ENCODE assay signal across 8 mouse cellular contexts in genomic region chr10:44148337-44149317, GRCm38 (mm10). TPM values are rescaled to one million over a fixed set of nuclear protein-coding genes. Genes with fewer than 3 reads are reported as not detected.
DNase-seq lines count a peak whose midpoint lies in the region; ATAC-seq and TF ChIP-seq lines count a peak whose summit lies in the region.

TSS of gene Crybg1 (minus strand) at chr10:44148853.

- peak; percentile 40 for DNase-seq in CD4-positive helper T cell, adult 2 months (ENCODE audit: low read depth, low spot score)
- peak; percentile 28 for DNase-seq in adrenal gland, adult 8-10 months
- peak; percentile 88 for DNase-seq in embryonic facial prominence, embryonic 10.5 days (ENCODE audit: low spot score)
- DNase-seq in kidney, postnatal 0 days (ENCODE audit: low spot score), result peak; percentile 52
- peak; percentile 48 to 75 for DNase-seq in thymus, postnatal 10 days (ENCODE audit: low spot score in 2 of 2)

- H3K4me3 ChIP-seq in embryonic facial prominence, embryonic 10.5 days, result peak within 1 kb of the TSS; percentile 59
- H3K4me3 ChIP-seq in heart, embryonic 13.5 days, result peak within 1 kb of the TSS; percentile 50
- H3K4me3 ChIP-seq in kidney, postnatal 0 days (replicated peaks; ENCODE audit: low read depth, low read length), result peak within 1 kb of the TSS; percentile 35
- H3K4me3 ChIP-seq in lung, embryonic 15.5 days, result peak within 1 kb of the TSS; percentile 40
- peak within 1 kb of the TSS; percentile 49 for H3K4me3 ChIP-seq in olfactory bulb, adult 2 months (ENCODE audit: insufficient read depth, low read depth, low read length)

- WGBS in embryonic facial prominence, embryonic 10.5 days, result 3% methylated on average over 53 of the region's 53 CpGs
- 6% methylated on average over 51 of the region's 53 CpGs for WGBS in heart, embryonic 13.5 days
- WGBS in kidney, postnatal 0 days, result 3% methylated on average over 53 of the region's 53 CpGs
- 4% methylated on average over 53 of the region's 53 CpGs for WGBS in lung, embryonic 15.5 days
- 6% methylated on average over 53 of the region's 53 CpGs for WGBS in olfactory bulb, adult 2 months

- TF ChIP-seq POLR2A in olfactory bulb, adult 2 months (IDR thresholded peaks at IDR 0.05; ENCODE audit: insufficient read depth, low read depth, low read length), result no peak

- TF ChIP-seq CTCF in kidney, postnatal 0 days (IDR thresholded peaks at IDR 0.05; ENCODE audit: low read depth), result peak; percentile 88
- peak; percentile 83 for TF ChIP-seq CTCF in olfactory bulb, adult 2 months (IDR thresholded peaks at IDR 0.05; ENCODE audit: insufficient read depth, low read depth, low read length)

- H3K4me1 ChIP-seq in embryonic facial prominence, embryonic 10.5 days, result peaks cover 13% of the 10 kb centered on the region
- H3K4me1 ChIP-seq in heart, embryonic 13.5 days, result peaks cover 13% of the 10 kb centered on the region
- H3K4me1 ChIP-seq in kidney, postnatal 0 days (replicated peaks; ENCODE audit: insufficient read depth, low read length), result no peaks in the 10 kb centered on the region
- peaks cover 8% of the 10 kb centered on the region; the same call in 1 of the 2 replicates for H3K4me1 ChIP-seq in lung, embryonic 15.5 days
- peaks cover 10% of the 10 kb centered on the region for H3K4me1 ChIP-seq in olfactory bulb, adult 2 months (ENCODE audit: control insufficient read depth, insufficient read depth, low read length)

- H3K36me3 ChIP-seq in embryonic facial prominence, embryonic 10.5 days (replicated peaks), result no peaks in the 10 kb centered on the region
- H3K36me3 ChIP-seq in heart, embryonic 13.5 days, result no peaks in the 10 kb centered on the region
- H3K36me3 ChIP-seq in kidney, postnatal 0 days (ENCODE audit: insufficient read depth, low read length), result no peaks in the 10 kb centered on the region
- H3K36me3 ChIP-seq in lung, embryonic 15.5 days, result no peaks in the 10 kb centered on the region

- no peak within 1 kb of the TSS; the same call in 1 of the 2 replicates for H3K27ac ChIP-seq in embryonic facial prominence, embryonic 10.5 days (replicated peaks)
- no peak within 1 kb of the TSS for H3K27ac ChIP-seq in heart, embryonic 13.5 days (replicated peaks)
- H3K27ac ChIP-seq in kidney, postnatal 0 days, result no peak within 1 kb of the TSS
- H3K27ac ChIP-seq in lung, embryonic 15.5 days, result no peak within 1 kb of the TSS
- H3K27ac ChIP-seq in olfactory bulb, adult 2 months (ENCODE audit: insufficient read depth, low read depth, low read length), result no peak within 1 kb of the TSS

- H3K27me3 ChIP-seq in embryonic facial prominence, embryonic 10.5 days (replicated peaks; ENCODE audit: low read depth, poor library complexity, severe bottlenecking), result peaks cover 26% of the 10 kb centered on the region
- H3K27me3 ChIP-seq in heart, embryonic 13.5 days (replicated peaks), result peaks cover 34% of the 10 kb centered on the region
- no peaks in the 10 kb centered on the region for H3K27me3 ChIP-seq in kidney, postnatal 0 days (ENCODE audit: insufficient read depth, low read length)
- peaks cover 8% of the 10 kb centered on the region for H3K27me3 ChIP-seq in lung, embryonic 15.5 days

- 0 out of 2 replicates have a peak within 1 kb of the TSS, but pooled peaks have one; percentile 50 for H3K9ac ChIP-seq in heart, embryonic 13.5 days
- no peak within 1 kb of the TSS for H3K9ac ChIP-seq in kidney, postnatal 0 days (ENCODE audit: low read depth, low read length)
- no peak within 1 kb of the TSS; the same call in 1 of the 2 replicates for H3K9ac ChIP-seq in lung, embryonic 15.5 days

- peak; percentile 63; the same call in 1 of the 2 replicates for ATAC-seq in heart, embryonic 13.5 days (ENCODE audit: extremely low read depth, insufficient number of reproducible peaks, low FRiP score, low TSS enrichment)
- peak; percentile 93 for ATAC-seq in kidney, postnatal 0 days (replicated peaks; ENCODE audit: low FRiP score, low read depth)
- peak; percentile 76 for ATAC-seq in lung, embryonic 15.5 days (ENCODE audit: borderline replicate concordance, extremely low read depth, low FRiP score, low TSS enrichment)

- H3K9me3 ChIP-seq in embryonic facial prominence, embryonic 10.5 days, result no peaks in the 10 kb centered on the region
- no peaks in the 10 kb centered on the region for H3K9me3 ChIP-seq in heart, embryonic 13.5 days
- no peaks in the 10 kb centered on the region for H3K9me3 ChIP-seq in kidney, postnatal 0 days (replicated peaks; ENCODE audit: low read length)
- H3K9me3 ChIP-seq in lung, embryonic 15.5 days, result no peaks in the 10 kb centered on the region

- H3K4me2 ChIP-seq in heart, embryonic 13.5 days, result peak within 1 kb of the TSS; percentile 74
- H3K4me2 ChIP-seq in kidney, postnatal 0 days (ENCODE audit: low read length), result peak within 1 kb of the TSS; percentile 58
- H3K4me2 ChIP-seq in lung, embryonic 15.5 days, result peak within 1 kb of the TSS; percentile 82

RNA-seq across cellular contexts. Expression of gene Crybg1, which starts in this region (rescaled TPM):
- total RNA-seq in adrenal gland, adult 8-10 months (2022), result 1 to 10 TPM; 1.0 to 2.0 (median 1.4) TPM
- polyA plus RNA-seq in embryonic facial prominence, embryonic 10.5 days (2016; fragmentation: Nextera tagmentation; extraction: Ambion mirVana), result 0.78 and 0.83 TPM in 2 replicates
- 0.08 and 0.13 TPM in 2 replicates for polyA plus RNA-seq in heart, embryonic 13.5 days (2015; fragmentation: Nextera tagmentation; extraction: Ambion mirVana)
- polyA plus RNA-seq in kidney, postnatal 0 days (2015; fragmentation: Nextera tagmentation; extraction: Ambion mirVana), result 3.2 and 3.5 TPM in 2 replicates
- 0.23 and 0.37 TPM in 2 replicates for polyA plus RNA-seq in lung, embryonic 15.5 days (2015; fragmentation: Nextera tagmentation; extraction: Ambion mirVana)
- not detected in 2 replicates for polyA plus RNA-seq in olfactory bulb, adult 2 months (2012; ENCODE audit: insufficient read depth, insufficient read length, low replicate concordance, missing spikeins)

Comparison
In these comparisons a context has a peak if more than half of its experiments do, and no peak if none do; other contexts are left out.
1. Peak in DNase-seq and H3K4me3 ChIP-seq in embryonic facial prominence, embryonic 10.5 days; RNA of the gene not detected or under 1 TPM.
2. Peak in ATAC-seq, H3K4me3 ChIP-seq, H3K9ac ChIP-seq and H3K4me2 ChIP-seq in heart, embryonic 13.5 days; RNA of the gene not detected or under 1 TPM.
3. Peak in ATAC-seq, H3K4me3 ChIP-seq and H3K4me2 ChIP-seq in lung, embryonic 15.5 days; RNA of the gene not detected or under 1 TPM.
4. DNase-seq: peak in every context shown above with its lines; median percentile 88 in embryonic facial prominence, embryonic 10.5 days; 62 in thymus, postnatal 10 days; 52 in kidney, postnatal 0 days; 40 in CD4-positive helper T cell, adult 2 months; 28 in adrenal gland, adult 8-10 months.